Mouse (Mus musculus) hindbrain, embryonic 14.5 days (tissue): ENCODE measurements around the gene Prkar1b. TPM values are rescaled to one million over a fixed set of nuclear protein-coding genes. Genes with fewer than 3 reads are reported as not detected.

Experiments used
- ATAC-seq: fragments of 200-750 bp; cut with Nextera tagmentation; 2 replicates; pipeline ENCODE4 v1.8.0; 2017; ENCODE audit warnings: moderate number of reproducible peaks, mild to moderate bottlenecking, moderate TSS enrichment, moderate library complexity; ENCODE audit not compliant: low FRiP score
- DNase-seq: peaks from one replicate; pipeline ENCODE4 v3.0.0-alpha.2; 2015; ENCODE audit warnings: low spot score
- H3K27ac ChIP-seq: fragments of 300-500 bp; sonication (generic); 2 replicates; pipeline ENCODE4 v1.5.1; 2014; ENCODE audit warnings: mild to moderate bottlenecking, moderate library complexity
- H3K27me3 ChIP-seq: fragments of 300-500 bp; sonication (generic); 2 replicates; pipeline ENCODE4 v1.6.1; 2014; ENCODE audit warnings: mild to moderate bottlenecking, low read length, mixed read lengths; ENCODE audit not compliant: control insufficient read depth, insufficient read depth
- H3K36me3 ChIP-seq: fragments of 300-500 bp; sonication (generic); replicated peaks from 2 replicates; pipeline ENCODE4 v1.6.1; 2014; ENCODE audit not compliant: control insufficient read depth, insufficient read depth
- H3K4me1 ChIP-seq: fragments of 300-500 bp; sonication (generic); replicated peaks from 2 replicates; pipeline ENCODE4 v1.6.1; 2014; ENCODE audit warnings: antibody characterized with exemption, low read length, mixed read lengths; ENCODE audit not compliant: control insufficient read depth, insufficient read depth
- H3K4me2 ChIP-seq: fragments of 300-500 bp; sonication (generic); replicated peaks from 2 replicates; pipeline ENCODE4 v1.6.1; 2014; ENCODE audit warnings: mild to moderate bottlenecking, moderate library complexity
- H3K4me3 ChIP-seq: fragments of 300-500 bp; sonication (generic); replicated peaks from 2 replicates; pipeline ENCODE4 v1.5.1; 2014; ENCODE audit warnings: mild to moderate bottlenecking, low read length
- H3K9ac ChIP-seq: fragments of 300-500 bp; sonication (generic); 2 replicates; pipeline ENCODE4 v1.6.1; 2014
- H3K9me3 ChIP-seq: fragments of 300-500 bp; sonication (generic); 2 replicates; pipeline ENCODE4 v1.6.1; 2016; ENCODE audit warnings: low read length; ENCODE audit not compliant: control insufficient read depth
- WGBS: fragments of 180-500 bp; shearing (Covaris S2); extraction: QIAGEN DNeasy Blood & Tissue Kit; methylation state at CpG from one replicate; pipeline ENCODE4 v1.1.7; 2014; 5-methylcytosine and 5-hydroxymethylcytosine counted together
- polyA plus RNA-seq: library from polyadenylated mRNA; unstranded; fragments of >200 nt; fragmentation: Nextera tagmentation; extraction: Ambion mirVana; gene quantifications from 2 replicates; pipeline ENCODE4 v1.2.1, GENCODE M21; 2014

Prkar1b gene
- polyA plus RNA-seq, 1 experiment from 2014 or later = 215 TPM

DNA sequence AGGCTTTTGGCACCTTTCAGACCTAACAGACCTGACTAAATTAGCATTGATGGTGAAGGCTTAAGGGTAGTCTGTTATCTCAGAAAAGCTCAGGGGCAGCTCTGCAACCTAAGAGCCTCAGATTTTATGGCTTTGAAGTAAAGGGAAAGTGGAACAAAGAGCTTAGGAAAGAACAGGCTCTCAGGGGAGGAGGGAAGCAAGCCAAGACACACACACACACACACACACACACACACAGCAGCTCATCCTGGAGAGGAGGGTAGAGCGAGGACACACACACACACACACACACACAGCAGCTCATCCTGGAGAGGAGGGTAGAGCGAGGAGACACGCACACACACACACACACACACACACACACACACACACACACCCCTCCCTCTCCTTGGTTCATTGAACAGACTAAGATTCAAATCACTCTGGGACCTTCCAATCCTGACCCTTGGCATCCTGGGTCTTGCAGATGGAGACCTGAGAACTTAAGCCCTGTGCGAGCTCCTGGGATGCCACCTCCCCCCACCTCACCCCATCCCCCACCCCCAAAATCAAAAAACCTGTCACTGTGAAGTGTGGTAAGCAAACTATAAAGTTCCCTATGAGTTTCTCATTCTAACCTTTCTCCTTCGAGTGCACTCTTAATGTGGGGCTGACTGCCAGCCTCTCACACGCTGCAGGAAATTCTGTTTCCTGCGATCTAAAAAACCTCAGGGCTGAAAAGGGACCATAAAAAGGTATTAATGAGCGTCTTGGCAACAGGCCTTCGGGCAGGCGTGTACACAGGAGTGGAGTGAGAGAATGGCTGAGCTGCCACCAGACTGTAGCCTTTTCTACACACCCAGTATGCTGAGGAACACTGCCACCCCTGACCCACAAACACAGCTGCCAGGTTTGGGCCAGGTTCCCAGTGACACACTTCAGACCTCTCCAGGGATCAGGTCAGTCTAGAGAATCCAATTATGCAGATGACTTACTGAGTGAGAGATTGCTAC lies 25.1 kb upstream of the Prkar1b start:
- Histone ChIP-seq H3K9ac (no peak overlapping the region), H3K27ac (peak overlapping the region; percentile 43), H3K27me3 (no peaks in the 10 kb centered on the region), H3K36me3 (peaks cover 77% of the 10 kb centered on the region), H3K9me3 (no peaks in the 10 kb centered on the region), H3K4me1 (no peaks in the 10 kb centered on the region; the same call in 1 of the 2 replicates), H3K4me2 (no peak overlapping the region), H3K4me3 (no peak overlapping the region)
- DNase-seq (no peak), ATAC-seq (peak; percentile 66; the same call in 1 of the 2 replicates)
- 67% methylated on average over 10 of the region's 10 CpGs for WGBS

DNA sequence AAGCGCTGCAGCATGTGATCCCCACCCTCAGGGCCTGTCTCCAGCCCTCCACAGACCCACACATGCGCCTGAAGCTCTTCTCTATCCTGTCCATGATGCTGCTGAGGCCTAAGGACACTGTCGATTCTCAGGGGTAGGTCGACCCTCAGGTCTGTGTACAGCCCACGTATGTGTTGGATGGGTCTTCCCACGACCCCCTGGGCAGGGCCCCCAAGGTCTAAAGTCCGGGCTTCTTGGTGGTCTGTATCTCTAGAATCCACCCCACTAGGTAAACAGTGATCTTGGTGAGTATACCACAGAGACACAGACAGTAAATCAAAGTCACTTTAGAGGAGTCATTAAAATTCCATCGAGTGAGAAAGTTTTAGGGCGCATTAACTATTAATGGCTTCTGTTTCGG lies 24.3 kb upstream of the Prkar1b start:
- DNase-seq = no peak
- Histone ChIP-seq H3K4me2 (no peak overlapping the region), H3K27me3 (no peaks in the 10 kb centered on the region), H3K9me3 (no peaks in the 10 kb centered on the region), H3K36me3 (peaks cover 76% of the 10 kb centered on the region), H3K27ac (peak overlapping the region; percentile 23; the same call in 1 of the 2 replicates), H3K4me3 (no peak overlapping the region), H3K4me1 (no peaks in the 10 kb centered on the region; the same call in 1 of the 2 replicates), H3K9ac (no peak overlapping the region)
- 78% methylated on average over 10 of the region's 10 CpGs for WGBS
- no peak; the same call in 1 of the 2 replicates for ATAC-seq

DNA sequence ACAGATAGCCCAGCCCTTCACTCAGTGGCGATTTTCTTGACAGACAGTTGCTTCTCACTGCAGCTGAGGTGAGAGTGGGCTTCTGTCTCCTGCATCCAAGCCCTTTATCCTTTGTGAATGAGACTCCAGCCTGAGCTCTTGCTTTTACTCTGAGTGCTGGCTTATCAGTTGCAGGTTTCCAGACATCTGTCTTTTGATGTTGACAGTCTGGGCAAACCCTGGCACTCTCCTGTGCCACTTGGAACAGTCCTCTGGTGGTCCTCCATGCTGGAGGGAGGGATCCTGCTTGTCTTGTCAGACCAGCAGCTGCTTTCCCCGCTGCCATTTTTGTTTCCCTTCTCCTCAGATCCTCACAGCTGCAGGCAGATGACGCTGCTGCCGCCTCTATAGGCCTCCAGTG lies 22.1 kb upstream of the Prkar1b start:
- Histone ChIP-seq H3K36me3 (peaks cover 69% of the 10 kb centered on the region), H3K9ac (no peak overlapping the region), H3K4me3 (no peak overlapping the region), H3K4me2 (no peak overlapping the region), H3K4me1 (no peaks in the 10 kb centered on the region; the same call in 1 of the 2 replicates), H3K27ac (no peak overlapping the region), H3K27me3 (no peaks in the 10 kb centered on the region), H3K9me3 (no peaks in the 10 kb centered on the region)
- no peak for ATAC-seq
- 87% methylated on average over 4 of the region's 4 CpGs for WGBS
- DNase-seq = no peak

DNA sequence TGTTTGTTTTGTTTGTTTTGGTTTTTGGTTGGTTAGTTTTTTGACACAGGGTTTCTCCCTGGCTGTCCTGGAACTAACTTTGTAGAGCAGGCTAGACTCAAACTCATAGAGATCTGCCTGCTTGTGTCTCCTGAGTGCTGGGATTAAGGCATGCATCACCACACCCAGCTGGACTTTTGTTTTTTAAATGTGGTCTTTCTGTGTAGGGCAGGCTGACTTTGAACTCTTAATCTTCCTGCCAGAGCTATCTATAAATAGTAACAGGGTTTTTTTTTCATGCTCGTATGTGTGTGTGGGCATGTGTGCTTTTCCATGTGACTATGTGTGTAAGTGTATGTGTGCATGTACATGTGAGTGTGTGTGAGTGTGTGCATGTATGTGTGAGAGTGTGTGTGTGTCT lies 17.7 kb upstream of the Prkar1b start:
- DNase-seq (no peak), ATAC-seq (no peak)
- H3K9ac ChIP-seq = no peak overlapping the region
- H3K27ac ChIP-seq = no peak overlapping the region
- no peak overlapping the region for H3K4me3 ChIP-seq
- H3K9me3 ChIP-seq = no peaks in the 10 kb centered on the region
- H3K27me3 ChIP-seq = no peaks in the 10 kb centered on the region
- no peak overlapping the region for H3K4me2 ChIP-seq
- WGBS = 88% methylated on average over 1 of the region's 1 CpGs
- peaks cover 69% of the 10 kb centered on the region for H3K36me3 ChIP-seq
- no peaks in the 10 kb centered on the region for H3K4me1 ChIP-seq

DNA sequence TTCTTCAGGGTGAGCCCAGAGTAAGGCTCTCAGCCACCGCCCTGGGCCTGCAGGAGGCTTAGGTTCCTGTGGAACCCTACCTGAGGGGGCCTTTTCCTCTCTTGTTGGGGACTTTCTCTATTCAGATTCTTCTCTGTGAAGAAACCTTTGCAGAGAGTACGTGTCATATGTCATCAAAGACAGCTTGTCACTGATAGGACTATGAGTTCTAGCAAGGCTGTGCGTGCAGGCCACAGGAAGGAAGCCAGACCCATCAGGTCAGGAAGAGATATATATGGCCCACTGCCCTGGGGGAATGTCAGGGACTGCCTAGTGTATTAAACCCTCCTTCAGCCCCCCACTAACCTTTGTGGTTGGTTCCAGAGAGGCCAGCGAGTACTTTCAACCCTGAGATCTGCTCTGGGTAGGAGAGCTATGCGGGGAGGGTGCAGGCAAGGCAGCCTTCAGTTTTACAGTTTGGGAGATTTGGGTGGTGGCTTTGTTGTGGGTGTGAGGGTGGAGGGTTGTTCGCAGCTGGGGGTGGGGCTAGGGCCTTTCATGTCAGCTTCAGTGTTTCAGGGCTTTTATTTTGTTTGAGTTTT lies 17.1 kb upstream of the Prkar1b start:
- peaks cover 66% of the 10 kb centered on the region for H3K36me3 ChIP-seq
- H3K27ac ChIP-seq = no peak overlapping the region
- no peak overlapping the region for H3K9ac ChIP-seq
- DNase-seq = no peak
- no peaks in the 10 kb centered on the region for H3K4me1 ChIP-seq
- H3K4me3 ChIP-seq = no peak overlapping the region
- H3K9me3 ChIP-seq = no peaks in the 10 kb centered on the region
- 90% methylated on average over 6 of the region's 6 CpGs for WGBS
- H3K27me3 ChIP-seq = no peaks in the 10 kb centered on the region
- no peak for ATAC-seq
- H3K4me2 ChIP-seq = no peak overlapping the region

DNA sequence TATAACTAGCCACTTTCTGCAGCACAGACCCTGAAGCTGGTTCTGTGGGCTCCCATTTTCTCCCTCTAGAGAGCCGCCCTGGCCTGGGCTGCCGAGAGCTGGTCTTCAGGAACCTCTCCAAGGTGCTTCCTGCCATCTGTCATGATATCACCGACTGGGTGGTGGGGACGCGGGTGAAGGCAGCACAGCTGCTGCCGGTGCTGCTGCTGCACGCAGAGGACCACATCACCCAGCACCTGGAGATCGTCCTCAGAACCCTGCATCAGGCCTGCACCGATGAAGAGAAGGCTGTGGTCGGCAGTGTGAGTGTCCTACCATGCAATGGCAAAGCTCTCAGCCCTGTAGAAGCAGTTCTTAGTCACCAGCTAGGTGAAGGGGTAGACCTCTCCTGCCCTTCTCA lies 11.8 kb upstream of the Prkar1b start:
- no peak for ATAC-seq
- H3K36me3 ChIP-seq = peaks cover 63% of the 10 kb centered on the region
- no peak for DNase-seq
- H3K27me3 ChIP-seq = no peaks in the 10 kb centered on the region
- no peak overlapping the region for H3K9ac ChIP-seq
- H3K4me3 ChIP-seq = no peak overlapping the region
- no peaks in the 10 kb centered on the region for H3K4me1 ChIP-seq
- no peak overlapping the region for H3K4me2 ChIP-seq
- no peak overlapping the region for H3K27ac ChIP-seq
- 95% methylated on average over 10 of the region's 10 CpGs for WGBS
- H3K9me3 ChIP-seq = no peaks in the 10 kb centered on the region

GRCm38 (mm10) chr5:139160899-139161298 lies 11.1 kb upstream of the Prkar1b start:
- peaks cover 62% of the 10 kb centered on the region for H3K36me3 ChIP-seq
- ATAC-seq = no peak
- H3K4me3 ChIP-seq = no peak overlapping the region
- H3K27ac ChIP-seq = no peak overlapping the region
- H3K4me1 ChIP-seq = no peaks in the 10 kb centered on the region
- DNase-seq = no peak
- 94% methylated on average over 8 of the region's 8 CpGs for WGBS
- H3K27me3 ChIP-seq = no peaks in the 10 kb centered on the region
- H3K9ac ChIP-seq = no peak overlapping the region
- H3K4me2 ChIP-seq = no peak overlapping the region
- no peaks in the 10 kb centered on the region for H3K9me3 ChIP-seq

- H3K4me2 ChIP-seq = peak overlapping the region; percentile 95
- peak; percentile 12 for ATAC-seq
- peak overlapping the region; percentile 67; the same call in 1 of the 2 replicates for H3K27ac ChIP-seq
- under 1% methylated on average over 41 of the region's 45 CpGs for WGBS
- no peaks in the 10 kb centered on the region for H3K27me3 ChIP-seq
- DNase-seq = no peak
- H3K9ac ChIP-seq = peak overlapping the region; percentile 74
- peak overlapping the region; percentile 91 for H3K4me3 ChIP-seq
- peaks cover 30% of the 10 kb centered on the region for H3K36me3 ChIP-seq
- H3K9me3 ChIP-seq = no peaks in the 10 kb centered on the region
- peaks cover 17% of the 10 kb centered on the region for H3K4me1 ChIP-seq
Measured at GRCm38 (mm10) chr5:139150603-139151031, 816 bp upstream of the Prkar1b start.

DNA sequence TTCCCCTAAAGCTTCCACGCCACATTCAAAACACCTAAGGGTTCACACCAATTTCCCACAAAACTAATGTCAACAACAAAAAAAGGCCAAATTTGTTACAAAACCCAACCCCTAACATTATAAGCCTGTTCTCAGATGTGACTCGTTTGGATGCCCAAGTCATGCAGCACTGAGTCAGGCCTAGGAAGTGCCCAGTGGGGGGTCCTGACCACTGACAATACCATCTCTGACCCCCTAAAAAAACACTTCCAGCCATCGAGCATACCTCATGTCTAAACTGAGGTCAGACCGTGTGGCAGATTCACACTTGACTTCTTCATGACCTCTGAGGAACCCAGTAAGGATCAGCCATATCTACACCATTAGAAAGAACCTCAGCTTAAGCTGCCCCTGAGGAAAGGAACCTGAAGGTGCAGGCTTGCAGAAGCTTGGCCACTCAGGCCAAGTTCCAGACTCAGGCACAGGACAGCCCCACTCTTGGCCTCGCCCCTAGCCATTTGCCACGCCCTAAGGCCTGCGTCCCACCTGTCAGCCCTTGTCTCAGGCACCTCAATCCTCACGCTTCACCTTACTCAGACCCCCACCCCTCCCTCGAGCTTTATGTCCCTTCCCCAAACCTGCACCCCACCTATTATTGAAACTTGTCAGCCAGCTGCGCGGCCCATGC lies 662 bp downstream of the Prkar1b start:
- Histone ChIP-seq H3K27me3 (no peaks in the 10 kb centered on the region), H3K9ac (peak overlapping the region; percentile 41; the same call in 1 of the 2 replicates), H3K9me3 (no peaks in the 10 kb centered on the region), H3K4me3 (peak overlapping the region; percentile 91), H3K4me2 (peak overlapping the region; percentile 95), H3K27ac (no peak overlapping the region), H3K36me3 (peaks cover 16% of the 10 kb centered on the region), H3K4me1 (peaks cover 17% of the 10 kb centered on the region)
- DNase-seq (no peak), ATAC-seq (peak; percentile 16; the same call in 1 of the 2 replicates)
- 26% methylated on average over 11 of the region's 11 CpGs for WGBS
